Mouse (Mus musculus): ENCODE data around the gene Tmpo.

Tmpo gene

DNA sequence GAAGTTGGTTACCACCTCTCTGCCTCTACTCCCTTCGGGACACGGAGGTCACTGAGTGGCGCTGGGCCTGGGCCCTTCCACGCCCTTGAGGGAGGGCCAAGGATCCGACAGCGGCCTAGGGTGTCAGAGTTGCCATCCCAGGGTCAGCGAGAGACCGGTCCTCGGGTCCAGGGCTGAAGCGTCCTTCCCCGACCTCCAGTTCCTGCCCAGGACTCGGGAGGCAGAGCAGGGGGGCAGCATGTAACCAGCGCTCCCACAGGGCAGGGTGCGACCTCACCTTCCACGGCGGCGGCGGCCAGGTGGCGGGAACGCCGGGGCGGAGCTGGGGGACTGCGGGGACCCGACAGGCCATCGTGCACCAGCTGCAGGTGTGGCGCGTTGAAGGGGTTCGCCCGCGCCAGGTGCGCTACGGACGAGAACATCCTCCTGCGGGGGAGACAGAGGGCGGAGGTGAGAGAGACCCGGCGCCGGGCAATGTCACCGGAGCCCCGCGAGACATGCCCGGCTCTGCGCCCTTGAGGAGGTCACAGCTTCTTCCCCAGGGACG is 57.8 kb downstream of the Tmpo start:
- in situ Hi-C loops (cut with MboI, MseI), result loop anchor here (5.0 kb wide), 1 partner anchor 41 kb away; the partner anchor contains the start of genes Apaf1 and Ikbip

DNA sequence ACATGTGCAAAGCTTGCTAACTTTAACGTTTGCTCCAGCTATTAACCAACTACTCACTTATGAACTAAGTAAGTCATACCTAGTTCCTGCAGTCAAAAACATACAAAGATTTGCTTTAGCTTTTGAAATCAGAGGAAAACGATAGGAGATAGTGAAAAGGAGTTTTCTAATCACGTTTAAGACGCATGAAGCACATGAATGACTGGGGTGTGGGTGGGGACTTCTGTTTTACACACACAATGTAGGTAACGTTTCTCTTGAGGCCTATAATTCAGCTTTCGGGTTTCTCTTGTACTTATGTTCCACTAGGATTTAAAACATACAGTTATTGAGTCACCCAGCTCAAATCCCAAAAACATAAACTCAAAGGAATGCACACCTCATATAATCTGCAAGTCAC is 58.5 kb downstream of the Tmpo start:
- in situ Hi-C loops (cut with MboI, MseI), result loop anchor here (5.0 kb wide), 1 partner anchor 40 kb away; the partner anchor contains the start of genes Apaf1 and Ikbip

DNA sequence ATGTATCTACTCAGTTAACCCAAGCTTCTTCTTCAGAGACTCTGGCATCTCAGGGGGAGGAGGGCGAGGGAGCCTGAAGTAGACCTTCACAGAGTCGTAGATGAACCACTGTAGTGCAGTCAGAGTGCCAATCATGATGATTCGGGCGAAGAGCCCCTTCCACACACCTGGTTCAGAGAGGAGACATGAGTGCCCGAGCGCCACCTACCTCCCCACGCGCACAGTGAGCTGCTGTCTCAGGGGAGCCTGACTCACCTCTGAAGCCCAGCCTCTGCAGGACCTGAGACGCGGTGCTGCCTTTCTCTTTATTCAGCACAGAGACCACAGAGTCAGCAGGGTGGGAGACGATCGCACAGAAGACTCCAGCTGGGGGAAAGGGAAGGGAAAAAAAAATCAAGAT is 64.2 kb downstream of the Tmpo start:
- in situ Hi-C loops (cut with MboI, MseI), result no loop called here

DNA sequence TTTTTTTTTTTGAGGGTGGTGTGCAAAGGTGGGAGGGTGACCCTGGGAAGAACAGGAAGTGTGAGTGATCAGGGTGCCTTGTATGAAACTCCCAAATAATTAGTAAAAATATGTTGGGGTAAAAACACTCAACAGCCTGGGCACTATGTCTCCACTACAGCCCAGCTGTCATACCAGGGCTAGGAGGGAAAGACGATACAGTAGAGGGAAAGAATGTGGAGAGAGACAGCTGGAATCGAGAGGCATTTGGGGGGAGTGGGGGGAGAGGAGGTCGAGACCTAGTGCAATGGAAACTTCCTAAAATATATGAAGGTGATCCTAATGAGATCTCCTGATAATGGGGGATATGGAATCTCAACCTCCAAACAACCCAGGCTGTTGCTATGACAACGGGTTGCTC is 71.3 kb downstream of the Tmpo start:
- in situ Hi-C loops (cut with MboI, MseI), result no loop called here

DNA sequence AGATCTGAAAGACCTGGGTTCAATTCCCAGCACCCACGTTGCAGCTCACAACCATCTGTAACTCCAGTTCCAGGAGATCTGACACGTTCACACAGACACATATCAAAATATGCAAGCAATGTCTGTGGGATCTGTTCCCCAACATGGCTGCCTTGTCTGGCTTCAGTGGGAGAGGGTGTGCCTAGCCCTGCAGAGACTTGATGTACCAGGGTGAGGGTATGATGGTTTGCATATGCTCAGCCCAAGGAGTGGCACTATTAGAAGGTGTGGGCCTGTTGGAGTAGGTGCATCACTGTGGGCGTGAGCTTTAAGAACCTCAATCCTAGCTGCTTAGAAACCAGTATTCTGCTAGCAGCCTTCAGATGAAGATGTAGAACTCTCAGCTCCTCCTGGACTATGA is 75.1 kb downstream of the Tmpo start:
- in situ Hi-C loops (cut with MboI, MseI), result no loop called here

DNA sequence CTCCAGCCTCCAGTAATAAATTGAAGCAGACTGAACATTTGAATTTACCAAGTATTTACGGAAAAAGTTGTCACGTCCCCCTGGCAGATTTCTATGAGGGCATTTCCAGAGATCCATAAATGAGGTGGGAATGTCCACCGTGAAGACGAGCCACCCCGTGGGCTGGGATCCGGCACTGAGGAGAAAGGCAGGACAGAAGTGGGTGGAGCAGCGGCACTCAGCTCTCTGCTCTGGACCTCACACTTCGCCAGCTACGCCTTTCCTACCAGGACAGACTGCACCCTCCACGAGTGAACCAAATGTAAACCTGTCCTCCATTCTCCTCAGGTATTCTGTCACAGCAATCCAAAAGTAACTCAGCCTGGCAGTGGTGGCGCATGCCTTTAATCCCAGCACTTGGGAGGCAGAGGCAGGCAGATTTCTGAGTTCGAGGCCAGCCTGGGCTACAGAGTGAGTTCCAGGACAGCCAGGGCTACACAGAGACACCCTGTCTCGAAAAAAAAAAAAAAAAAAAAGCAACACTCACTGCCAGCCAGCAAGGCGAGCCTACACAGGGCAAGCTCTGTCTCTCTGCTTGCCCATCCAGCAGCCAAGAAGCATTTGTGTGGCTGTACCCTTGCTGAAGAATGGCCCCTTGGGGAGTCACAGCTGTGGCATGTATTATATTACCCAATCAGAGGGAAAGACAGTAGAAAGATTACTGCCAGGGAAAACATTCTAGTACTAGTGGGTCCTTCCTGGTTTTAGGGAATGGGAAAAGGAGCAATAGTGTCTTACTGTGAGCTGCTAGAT is 78.1 kb downstream of the Tmpo start:
- in situ Hi-C loops (cut with MboI, MseI), result no loop called here

DNA sequence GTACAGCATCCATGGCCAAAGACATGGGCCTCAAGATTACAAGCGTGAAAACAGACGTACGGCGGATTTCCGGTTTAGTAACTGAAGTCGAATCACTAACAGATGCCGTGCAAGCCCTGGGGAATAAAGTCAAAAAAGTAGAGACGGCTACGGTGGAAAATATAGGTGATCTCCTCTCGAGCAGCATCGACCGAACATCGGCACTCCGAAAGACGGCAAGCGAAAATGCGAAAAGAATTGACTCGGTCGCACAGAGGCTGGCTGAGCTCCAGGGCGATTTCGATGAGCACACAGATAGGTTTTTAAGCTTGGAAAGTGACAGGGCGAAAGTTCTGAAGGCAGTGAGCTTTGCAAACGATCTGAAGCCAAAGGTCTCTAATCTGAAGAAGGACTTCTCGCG is 79.2 kb downstream of the Tmpo start:
- in situ Hi-C loops (cut with MboI, MseI), result no loop called here

DNA sequence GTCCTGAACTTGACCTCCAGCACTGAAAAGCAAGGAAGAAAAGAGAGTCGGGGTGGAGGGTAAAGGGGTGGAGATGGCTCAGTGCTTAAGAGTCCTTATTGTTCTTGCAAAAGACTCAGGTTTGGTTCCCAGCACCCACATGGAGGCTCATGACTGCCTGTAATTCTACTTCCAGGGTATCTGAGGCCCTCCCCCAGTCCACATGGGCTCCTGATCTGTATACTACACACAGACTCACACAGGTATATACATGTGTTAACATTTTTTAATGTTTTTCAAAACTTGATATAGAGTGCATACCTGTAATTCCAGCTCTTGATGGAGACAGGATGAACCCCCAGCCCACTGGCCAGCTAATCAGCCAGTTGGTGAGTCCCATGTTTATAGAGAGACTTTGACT is 81.0 kb downstream of the Tmpo start:
- in situ Hi-C loops (cut with MboI, MseI), result no loop called here

DNA sequence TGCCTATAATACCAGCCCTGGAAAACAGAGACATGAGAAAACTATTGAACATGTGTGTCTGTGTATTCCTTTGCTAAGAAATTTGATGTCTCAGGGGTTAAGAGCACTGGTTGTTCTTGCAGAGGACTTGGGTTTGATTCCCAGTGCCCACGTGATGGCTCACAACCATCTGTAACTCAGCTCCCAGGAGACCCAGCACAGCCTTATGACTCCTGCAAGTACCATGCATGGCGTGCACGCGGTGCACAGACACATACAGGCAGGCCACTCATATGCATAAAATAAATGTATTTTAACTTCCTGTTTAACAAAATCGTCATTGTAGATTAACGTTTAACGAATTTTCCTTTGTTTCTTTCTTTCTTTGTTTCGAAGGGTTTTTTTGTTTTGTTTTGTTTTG is 83.1 kb downstream of the Tmpo start:
- in situ Hi-C loops (cut with MboI, MseI), result no loop called here

All from regulatory T cell (primary cell).